Mouse (Mus musculus) heart, postnatal 25 days (tissue): ENCODE data around the gene Dock7. TPM values are rescaled to one million over a fixed set of nuclear protein-coding genes. Genes with fewer than 3 reads are reported as not detected.

Experiments
- DNase-seq: peaks from one replicate; pipeline ENCODE4 v3.0.0; 2022; ENCODE audit warnings: low spot score
- intact Hi-C: fragments of 180-260 bp; cut with DNase I; formaldehyde crosslinking; loops from one replicate; pipeline ENCODE4 v1.15.1; 2025
- total RNA-seq, 2 experiments: library from RNA; stranded (reverse); gene quantifications; 2 replicates each; pipeline ENCODE4 v1.2.3; 2021

Dock7 gene
- total RNA-seq, 2 experiments from 2014 or later, result 9.0 to 10.6 TPM

GRCm38 (mm10) chr4:98924071-98924905 lies 196.4 kb downstream of the Dock7 start:
- intact Hi-C loops, result loop anchor here (5.0 kb wide), 1 partner anchor 268 kb away; the partner anchor contains the start of gene Atg4c
- DNase-seq, result no peak

GRCm38 (mm10) chr4:98923568-98924070 lies 197.1 kb downstream of the Dock7 start, which contains the start of gene Usp1:
Usp1 (plus strand) TSS chr4:98923810.
- intact Hi-C loops, result loop anchor here (5.0 kb wide), 1 partner anchor 269 kb away; the partner anchor contains the start of gene Atg4c
- no peak for DNase-seq

GRCm38 (mm10) chr4:98922643-98923567 lies 197.8 kb downstream of the Dock7 start:
- peak; percentile 97 for DNase-seq
- intact Hi-C loops, result loop anchor here (5.0 kb wide), 1 partner anchor 269 kb away; the partner anchor contains the start of gene Atg4c

- intact Hi-C loops, result loop anchor here (5.0 kb wide), 1 partner anchor 270 kb away; the partner anchor contains the start of gene Atg4c
- DNase-seq, result no peak
Measured at GRCm38 (mm10) chr4:98922061-98922642, 198.6 kb downstream of the Dock7 start.

DNA sequence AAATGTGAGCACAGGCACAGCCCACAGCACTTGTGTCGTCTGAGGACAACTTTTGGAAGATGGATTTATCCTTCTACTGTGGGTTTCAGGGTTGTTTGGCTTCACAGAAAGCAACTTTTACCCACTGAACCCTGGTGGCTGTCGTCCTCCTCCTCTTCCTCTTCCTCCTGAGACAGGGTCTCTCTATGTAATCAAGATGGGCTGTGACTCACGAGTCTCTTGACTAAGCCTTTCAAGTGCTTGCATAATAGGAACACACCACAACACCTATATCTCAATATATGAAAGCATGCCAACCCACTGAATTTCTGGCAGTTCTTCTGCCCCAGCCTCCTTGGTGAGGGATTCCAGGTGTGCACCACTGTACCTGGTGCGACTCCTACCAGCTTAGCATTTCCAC lies 199.8 kb downstream of the Dock7 start:
- intact Hi-C loops, result loop anchor here (5.0 kb wide), 1 partner anchor 271 kb away; the partner anchor contains the start of gene Atg4c
- DNase-seq, result no peak

GRCm38 (mm10) chr4:98918204-98918603 lies 202.5 kb downstream of the Dock7 start:
- intact Hi-C loops, result no loop called here
- DNase-seq, result no peak

DNA sequence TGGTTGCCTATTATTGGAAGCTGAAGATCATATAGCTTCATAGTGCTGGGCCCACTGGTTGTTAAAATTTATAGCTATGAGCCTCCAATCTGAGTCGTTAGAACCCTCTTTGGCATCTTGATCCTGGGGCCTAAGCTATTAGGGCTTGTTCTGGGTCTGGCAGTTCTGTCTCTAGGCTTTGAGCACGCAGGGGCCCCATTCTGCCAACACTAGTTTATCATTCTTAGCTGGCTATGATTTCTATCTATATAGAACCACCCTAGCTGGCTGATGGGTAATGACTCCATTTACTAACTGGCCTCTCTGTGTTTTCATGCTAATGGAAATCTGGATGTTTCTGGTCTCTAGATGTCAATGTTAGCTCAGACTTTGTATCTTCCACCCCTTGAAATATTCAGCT lies 203.0 kb downstream of the Dock7 start:
- intact Hi-C loops, result no loop called here
- DNase-seq, result no peak

- intact Hi-C loops, result no loop called here
- no peak for DNase-seq
Measured at GRCm38 (mm10) chr4:98910246-98910645, 210.5 kb downstream of the Dock7 start.

- intact Hi-C loops, result loop anchor here (1.0 to 10.0 kb wide), 3 partner anchors 148 to 342 kb away; no protein-coding TSS in a partner anchor
Measured at GRCm38 (mm10) chr4:98887148-98887547, 233.6 kb downstream of the Dock7 start.

More at GRCm38 (mm10) chr4:98887148-98887547, 233.6 kb downstream of the Dock7 start:
- no peak for DNase-seq

Other genes with a start within 250 kb of the Dock7 start
- 10 to 100 TPM; 13.4 to 15.4 TPM for gene Usp1, start 197.1 kb downstream of the Dock7 start, total RNA-seq
- 1 to 10 TPM; 3.4 TPM for gene Angptl3, start 90.0 kb downstream of the Dock7 start, total RNA-seq
- gene Atg4c, start 73.0 kb upstream of the Dock7 start, total RNA-seq, result 1 to 10 TPM; 3.7 to 4.7 TPM
- not detected for gene Gm12689, start 175.0 kb upstream of the Dock7 start, total RNA-seq